Mouse (Mus musculus) spleen, postnatal 4 days (tissue): ENCODE data around the gene Capn3.
A peak's percentile ranks its signal among the peaks of the same experiment; 100 is the strongest.

Experiments used
- DNase-seq, 2 experiments: peaks; one replicate each; pipeline ENCODE4 v3.0.0; 2022; ENCODE audit warnings: low spot score in 2 of 2

The Capn3 gene

GRCm38 (mm10) chr2:120482506-120483389, 26.9 kb downstream of the Capn3 start:
- no peak for DNase-seq

GRCm38 (mm10) chr2:120484241-120484640, 28.4 kb downstream of the Capn3 start:
- no peak for DNase-seq

GRCm38 (mm10) chr2:120493254-120493653, 37.4 kb downstream of the Capn3 start:
- DNase-seq, result no peak

GRCm38 (mm10) chr2:120496511-120496910, 40.7 kb downstream of the Capn3 start:
- no peak for DNase-seq

GRCm38 (mm10) chr2:120499971-120500471, 44.2 kb downstream of the Capn3 start:
- DNase-seq, result peak; percentile 32 to 67

GRCm38 (mm10) chr2:120501136-120501918, 45.5 kb downstream of the Capn3 start:
- no peak for DNase-seq

GRCm38 (mm10) chr2:120501931-120502604, 46.2 kb downstream of the Capn3 start:
- peak in 1 of 2 experiments; percentile 28 for DNase-seq

GRCm38 (mm10) chr2:120502605-120502990, 46.8 kb downstream of the Capn3 start:
- no peak for DNase-seq

- DNase-seq, result no peak
Observed at GRCm38 (mm10) chr2:120503094-120503493, 47.3 kb downstream of the Capn3 start.

GRCm38 (mm10) chr2:120503992-120504391, 48.2 kb downstream of the Capn3 start:
- DNase-seq, result no peak

- DNase-seq, result no peak
Observed at GRCm38 (mm10) chr2:120514181-120514580, 58.4 kb downstream of the Capn3 start.

- no peak for DNase-seq
Observed at GRCm38 (mm10) chr2:120518547-120519210, 62.9 kb downstream of the Capn3 start.

- DNase-seq, result no peak
Observed at GRCm38 (mm10) chr2:120526771-120527170, 71.0 kb downstream of the Capn3 start.

GRCm38 (mm10) chr2:120529531-120529930, 73.7 kb downstream of the Capn3 start:
- no peak for DNase-seq

- DNase-seq, result no peak
Observed at GRCm38 (mm10) chr2:120531223-120531622, 75.4 kb downstream of the Capn3 start.

- DNase-seq, result no peak
Observed at GRCm38 (mm10) chr2:120539333-120539732, 83.5 kb downstream of the Capn3 start.

- DNase-seq, result peak in 1 of 2 experiments; percentile 30
Observed at GRCm38 (mm10) chr2:120539778-120540208, 84.0 kb downstream of the Capn3 start.

- DNase-seq, result no peak
Observed at GRCm38 (mm10) chr2:120544732-120545131, 88.9 kb downstream of the Capn3 start.
